Mouse (Mus musculus): ENCODE results near the gene Timd2. TPM values are rescaled to one million over a fixed set of nuclear protein-coding genes. Genes with fewer than 3 reads are reported as not detected.
"Not testable (repeated sequence)": the region's sequence is repeated elsewhere in the genome, so short reads cannot be mapped to it uniquely, and the experiment has no call there.

The Timd2 gene
- total RNA-seq, 2 experiments from 2014 or later: not detected

GRCm38 (mm10) chr11:46663215-46663614, 43.6 kb downstream of the Timd2 start:
- DNase-seq: no peak

- DNase-seq: no peak
Observed at GRCm38 (mm10) chr11:46652476-46652875, 54.4 kb downstream of the Timd2 start.

- DNase-seq: not testable (repeated sequence)
Observed at GRCm38 (mm10) chr11:46649655-46650054, 57.2 kb downstream of the Timd2 start.

DNA sequence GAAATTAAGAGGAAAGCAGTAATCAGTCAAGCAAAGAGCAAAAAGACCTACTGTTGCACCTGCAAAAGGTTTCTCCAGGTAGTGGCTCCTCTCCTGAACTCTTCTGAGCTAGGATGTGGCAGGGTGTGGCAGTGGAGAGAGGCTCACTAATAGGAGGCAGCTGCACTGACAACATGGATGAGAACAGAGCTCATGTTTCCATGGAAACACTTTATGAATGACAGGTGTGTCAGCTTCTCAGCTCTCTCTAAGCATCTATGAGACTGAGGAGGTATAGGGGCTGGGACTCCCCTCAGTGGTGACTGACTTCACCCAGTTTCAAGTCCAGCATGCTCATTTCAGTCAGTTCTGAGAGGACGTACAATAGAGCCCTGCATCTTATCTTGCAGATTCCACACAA, 62.0 kb downstream of the Timd2 start:
- no peak for DNase-seq

DNA sequence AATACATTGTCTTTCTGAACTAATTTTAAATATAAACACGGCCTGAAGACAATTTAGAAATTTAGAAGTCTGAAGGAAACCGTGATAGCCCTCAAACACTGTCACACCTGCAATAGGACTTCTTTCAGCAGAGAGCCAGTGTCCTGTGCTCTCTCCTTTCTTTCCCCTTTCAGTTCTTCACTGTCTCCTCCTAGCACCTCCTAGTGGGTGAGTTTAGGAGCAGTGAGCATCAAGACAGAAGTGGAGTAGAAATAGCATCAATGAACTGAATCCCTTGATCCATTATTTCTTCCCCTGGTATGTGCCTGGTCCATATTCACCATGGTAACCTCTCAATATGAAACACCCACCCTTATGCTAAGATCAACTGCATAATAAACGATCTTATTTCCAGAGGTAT, 70.3 kb downstream of the Timd2 start:
- no peak for DNase-seq

DNA sequence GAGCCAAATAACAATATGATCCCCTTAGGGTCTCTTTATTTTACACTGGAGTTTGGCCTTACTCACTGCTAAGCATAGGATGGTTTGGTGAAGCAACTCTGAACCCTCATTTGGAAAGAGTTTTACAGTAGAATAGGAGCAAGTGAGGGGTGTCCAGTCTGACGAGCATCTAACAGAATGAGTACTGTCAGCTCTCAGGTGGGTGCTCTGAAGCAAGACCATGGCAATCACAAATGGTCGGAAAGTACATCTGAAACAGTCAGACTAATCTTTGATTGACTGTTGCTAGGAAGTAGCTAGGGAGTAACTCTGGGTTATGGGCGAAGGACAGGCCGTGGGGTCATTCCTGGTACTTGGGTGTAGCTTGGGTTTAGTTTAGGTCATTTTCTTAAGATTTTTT, 71.3 kb downstream of the Timd2 start:
- DNase-seq: not testable (repeated sequence)

GRCm38 (mm10) chr11:46631635-46632034, 75.2 kb downstream of the Timd2 start:
- DNase-seq: peak in 1 of 2 experiments; percentile 34

DNA sequence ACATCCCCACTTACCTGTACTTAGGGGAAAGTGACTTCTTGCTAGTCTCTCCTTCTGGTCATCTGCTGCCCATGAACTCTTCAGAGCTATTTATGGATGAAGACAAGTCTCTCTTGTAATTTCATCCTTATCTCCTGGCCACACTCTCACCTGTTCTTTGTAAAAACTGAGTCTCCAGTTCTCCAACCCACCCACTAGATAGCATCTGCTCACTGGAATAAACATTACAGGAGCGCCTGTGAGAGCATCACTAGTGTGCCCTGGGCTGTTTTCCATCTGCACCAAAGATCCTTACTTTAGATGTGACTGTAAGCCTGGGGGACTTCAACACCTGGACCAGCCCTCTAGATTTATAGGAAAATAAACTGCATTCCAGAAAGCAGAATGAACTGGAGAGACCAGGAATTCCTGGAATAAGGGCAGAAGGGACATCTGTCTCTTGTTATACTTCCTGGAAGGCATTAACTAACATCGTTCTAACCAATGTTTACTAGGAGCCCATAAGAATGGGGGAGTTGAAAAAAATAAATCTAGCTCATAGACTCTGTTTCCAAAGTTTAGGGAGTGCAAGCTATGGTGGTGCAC, 77.6 kb downstream of the Timd2 start, which contains the start of gene Dppa1:
Gene Dppa1 (minus strand): TSS at position 51 of the 585 bp plus-strand sequence.
- DNase-seq: no peak

DNA sequence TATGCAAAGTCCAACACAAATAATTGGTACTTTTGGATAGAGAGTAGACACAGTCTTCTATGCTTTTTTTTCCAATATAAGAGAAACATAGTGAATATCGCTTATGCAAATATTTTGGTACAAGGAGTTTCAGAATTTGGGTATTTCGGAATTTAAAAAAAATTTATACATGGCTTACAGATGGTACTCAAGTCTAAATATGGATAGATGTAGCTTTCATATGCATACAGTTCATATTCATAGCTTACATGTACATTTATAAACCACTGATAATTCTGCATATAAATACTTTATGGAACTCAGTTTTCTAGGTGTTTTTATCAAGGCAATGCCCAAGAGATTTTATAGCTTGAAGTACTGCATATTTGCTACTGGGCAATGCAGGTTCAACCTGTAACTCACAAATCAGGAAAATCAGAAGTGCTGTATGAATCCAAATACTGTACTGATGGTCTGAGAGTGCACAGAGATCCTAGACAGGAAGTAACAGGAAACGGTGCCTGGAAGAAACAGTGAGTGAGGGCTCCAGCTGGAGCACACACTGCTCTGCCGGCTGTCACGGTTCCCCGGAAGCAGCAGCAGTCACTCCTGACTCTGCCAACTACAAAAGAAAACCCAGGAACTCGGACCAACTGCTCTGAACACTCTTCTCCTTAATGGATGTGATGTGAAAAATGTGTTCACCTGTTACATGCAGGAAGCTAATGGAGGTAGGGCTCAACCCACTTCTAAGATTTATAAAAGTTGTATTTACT, 86.3 kb downstream of the Timd2 start:
- DNase-seq: no peak

- no peak for DNase-seq
Observed at GRCm38 (mm10) chr11:46619929-46620328, 86.9 kb downstream of the Timd2 start.

Other genes with a start within 250 kb of the Timd2 start
- gene Gm12169, start 182.8 kb downstream of the Timd2 start, total RNA-seq (2021): not detected
- not detected for gene BC053393, start 135.5 kb downstream of the Timd2 start, total RNA-seq (2021)
- gene Dppa1, start 77.8 kb downstream of the Timd2 start, total RNA-seq (2021): not detected
- under 1 TPM in 1 of 2 experiments, not detected in 1; 0.72 TPM for gene Havcr1, start 28.0 kb upstream of the Timd2 start, total RNA-seq (2021)
- gene Timd4, start 103.7 kb upstream of the Timd2 start, total RNA-seq (2021): 1 to 10 TPM; 2.4 to 4.4 TPM